Mouse (Mus musculus) neural tube, embryonic 12.5 days (tissue): ENCODE measurements around the gene Vmp1. TPM values are rescaled to one million over a fixed set of nuclear protein-coding genes. Genes with fewer than 3 reads are reported as not detected.

ENCODE experiments used
- ATAC-seq: fragments of 200-750 bp; cut with Nextera tagmentation; 2 replicates; pipeline ENCODE4 v1.8.0; 2017; ENCODE audit warnings: low read depth, mild to moderate bottlenecking, moderate TSS enrichment, moderate library complexity; ENCODE audit not compliant: low FRiP score
- H3K27ac ChIP-seq: fragments of 300-500 bp; sonication (generic); 2 replicates; pipeline ENCODE4 v1.5.1; 2016
- H3K27me3 ChIP-seq: fragments of 300-500 bp; sonication (generic); replicated peaks from 2 replicates; pipeline ENCODE4 v1.6.1; 2016; ENCODE audit warnings: mild to moderate bottlenecking
- H3K36me3 ChIP-seq: fragments of 300-500 bp; sonication (generic); 2 replicates; pipeline ENCODE4 v1.6.1; 2016; ENCODE audit warnings: mild to moderate bottlenecking
- H3K4me1 ChIP-seq: fragments of 300-500 bp; sonication (generic); 2 replicates; pipeline ENCODE4 v1.6.1; 2016
- H3K4me2 ChIP-seq: fragments of 300-500 bp; sonication (generic); replicated peaks from 2 replicates; pipeline ENCODE4 v1.6.1; 2016; ENCODE audit warnings: mild to moderate bottlenecking
- H3K4me3 ChIP-seq: fragments of 300-500 bp; sonication (generic); 2 replicates; pipeline ENCODE4 v1.5.1; 2016
- H3K9ac ChIP-seq: fragments of 300-500 bp; sonication (generic); 2 replicates; pipeline ENCODE4 v1.6.1; 2016; ENCODE audit warnings: mild to moderate bottlenecking
- H3K9me3 ChIP-seq: fragments of 300-500 bp; sonication (generic); 2 replicates; pipeline ENCODE4 v1.6.1; 2016; ENCODE audit warnings: mild to moderate bottlenecking
- WGBS: fragments of 180-500 bp; shearing (Covaris S2); methylation state at CpG from one replicate; pipeline ENCODE4 v1.1.7; 2016; 5-methylcytosine and 5-hydroxymethylcytosine counted together
- polyA plus RNA-seq: library from polyadenylated mRNA; unstranded; fragments of >200 nt; fragmentation: Nextera tagmentation; extraction: Ambion mirVana; gene quantifications from 2 replicates; pipeline ENCODE4 v1.2.1, GENCODE M21; 2016

The Vmp1 gene
- polyA plus RNA-seq, 1 experiment from 2014 or later, result 96.6 TPM

- H3K4me1 ChIP-seq, result no peaks in the 10 kb centered on the region
- no peak overlapping the region for H3K9ac ChIP-seq
- H3K4me2 ChIP-seq, result no peak overlapping the region
- 96% methylated on average over 1 of the region's 1 CpGs for WGBS
- H3K27ac ChIP-seq, result no peak overlapping the region
- no peaks in the 10 kb centered on the region for H3K9me3 ChIP-seq
- H3K36me3 ChIP-seq, result peaks cover 11% of the 10 kb centered on the region
- no peak for ATAC-seq
- H3K4me3 ChIP-seq, result no peak overlapping the region
- H3K27me3 ChIP-seq, result no peaks in the 10 kb centered on the region
These were observed 136.2 kb downstream of the Vmp1 start for GRCm38 (mm10) chr11:86547412-86547811.

- Histone ChIP-seq H3K27me3 (no peaks in the 10 kb centered on the region), H3K4me2 (peak overlapping the region; percentile 85), H3K9ac (0 out of 2 replicates have a peak overlapping the region, but pooled peaks have one; percentile 3), H3K36me3 (peaks cover 11% of the 10 kb centered on the region), H3K4me3 (peak overlapping the region; percentile 98), H3K9me3 (no peaks in the 10 kb centered on the region), H3K27ac (no peak overlapping the region), H3K4me1 (no peaks in the 10 kb centered on the region)
- no peak for ATAC-seq
- WGBS, result 84% methylated on average over 8 of the region's 8 CpGs
These were observed 138.1 kb downstream of the Vmp1 start for GRCm38 (mm10) chr11:86545556-86545955.

GRCm38 (mm10) chr11:86544639-86545299 is 138.9 kb downstream of the Vmp1 start, which contains the start of the genes Rps6kb1 and Tubd1:
Rps6kb1 (minus strand) TSS chr11:86544805.
Tubd1 (plus strand) TSS chr11:86544991.
- Histone ChIP-seq H3K9ac (peak within 1 kb of the TSS; percentile 97), H3K4me1 (no peaks in the 10 kb centered on the region), H3K4me2 (peak within 1 kb of the TSS; percentile 85), H3K4me3 (peak within 1 kb of the TSS; percentile 98), H3K27me3 (no peaks in the 10 kb centered on the region), H3K36me3 (peaks cover 4% of the 10 kb centered on the region; the same call in 1 of the 2 replicates), H3K9me3 (no peaks in the 10 kb centered on the region), H3K27ac (peak within 1 kb of the TSS; percentile 62)
- whole genome bisulfite sequencing, result under 1% methylated on average over 43 of the region's 43 CpGs
- peak; percentile 98 for ATAC-seq

GRCm38 (mm10) chr11:86543960-86544638 is 139.5 kb downstream of the Vmp1 start:
- peak; percentile 69 for ATAC-seq
- H3K4me3 ChIP-seq, result peak overlapping the region; percentile 98
- peak overlapping the region; percentile 97 for H3K9ac ChIP-seq
- no peaks in the 10 kb centered on the region for H3K4me1 ChIP-seq
- no peaks in the 10 kb centered on the region for H3K27me3 ChIP-seq
- no peaks in the 10 kb centered on the region for H3K36me3 ChIP-seq
- peak overlapping the region; percentile 62 for H3K27ac ChIP-seq
- 1% methylated on average over 47 of the region's 50 CpGs for WGBS
- peak overlapping the region; percentile 85 for H3K4me2 ChIP-seq
- no peaks in the 10 kb centered on the region for H3K9me3 ChIP-seq

GRCm38 (mm10) chr11:86542851-86543250 is 140.8 kb downstream of the Vmp1 start:
- WGBS, result 96% methylated on average over 1 of the region's 1 CpGs
- Histone ChIP-seq H3K36me3 (no peaks in the 10 kb centered on the region), H3K4me3 (no peak overlapping the region)

GRCm38 (mm10) chr11:86540476-86540845 is 143.2 kb downstream of the Vmp1 start:
- H3K9ac ChIP-seq, result no peak overlapping the region
- no peaks in the 10 kb centered on the region for H3K9me3 ChIP-seq
- no peaks in the 10 kb centered on the region for H3K27me3 ChIP-seq
- 95% methylated on average over 2 of the region's 2 CpGs for WGBS
- no peaks in the 10 kb centered on the region for H3K36me3 ChIP-seq
- H3K27ac ChIP-seq, result no peak overlapping the region
- no peak overlapping the region for H3K4me3 ChIP-seq
- H3K4me1 ChIP-seq, result no peaks in the 10 kb centered on the region
- ATAC-seq, result no peak
- no peak overlapping the region for H3K4me2 ChIP-seq

More at GRCm38 (mm10) chr11:86542851-86543250, 140.8 kb downstream of the Vmp1 start:
- Histone ChIP-seq H3K27me3 (no peaks in the 10 kb centered on the region), H3K9me3 (no peaks in the 10 kb centered on the region), H3K4me1 (no peaks in the 10 kb centered on the region), H3K9ac (no peak overlapping the region), H3K4me2 (peak overlapping the region; percentile 85; the same call in 1 of the 2 replicates), H3K27ac (no peak overlapping the region)
- ATAC-seq, result no peak

- Histone ChIP-seq H3K9ac (no peak overlapping the region), H3K36me3 (no peaks in the 10 kb centered on the region), H3K4me2 (no peak overlapping the region), H3K4me3 (no peak overlapping the region), H3K27me3 (no peaks in the 10 kb centered on the region), H3K9me3 (no peaks in the 10 kb centered on the region), H3K4me1 (no peaks in the 10 kb centered on the region), H3K27ac (no peak overlapping the region)
- WGBS, result 94% methylated on average over 6 of the region's 6 CpGs
- ATAC-seq, result no peak
These were observed 143.7 kb downstream of the Vmp1 start for GRCm38 (mm10) chr11:86539716-86540475.

GRCm38 (mm10) chr11:86538786-86539185 is 144.8 kb downstream of the Vmp1 start:
- no peaks in the 10 kb centered on the region for H3K9me3 ChIP-seq
- H3K9ac ChIP-seq, result no peak overlapping the region
- no peaks in the 10 kb centered on the region for H3K4me1 ChIP-seq
- no peak overlapping the region for H3K4me3 ChIP-seq
- no peak overlapping the region for H3K27ac ChIP-seq
- peaks cover 5% of the 10 kb centered on the region; the same call in 1 of the 2 replicates for H3K36me3 ChIP-seq
- no peak overlapping the region for H3K4me2 ChIP-seq
- ATAC-seq, result no peak
- H3K27me3 ChIP-seq, result no peaks in the 10 kb centered on the region
- 93% methylated on average over 4 of the region's 4 CpGs for WGBS

- Histone ChIP-seq H3K27me3 (no peaks in the 10 kb centered on the region), H3K9ac (no peak overlapping the region), H3K4me1 (no peaks in the 10 kb centered on the region), H3K9me3 (no peaks in the 10 kb centered on the region), H3K4me2 (no peak overlapping the region), H3K36me3 (peaks cover 34% of the 10 kb centered on the region), H3K4me3 (no peak overlapping the region), H3K27ac (no peak overlapping the region)
- 93% methylated on average over 5 of the region's 5 CpGs for WGBS
- ATAC-seq, result no peak
These were observed 149.3 kb downstream of the Vmp1 start for GRCm38 (mm10) chr11:86534201-86534910.
